Mouse (Mus musculus) kidney, embryonic 14.5 days (tissue): ENCODE measurements at regions not wholly inside any gene's neighbourhood (a gene's known extent, or its start where the extent isn't known, plus 50 kb on each side); places are given as distances from the start of the nearest gene placed in this dataset.
A peak's percentile ranks its signal among the peaks of the same experiment; 100 is the strongest.

ENCODE experiments used
- ATAC-seq: fragments of 200-750 bp; cut with Nextera tagmentation; 2 replicates; pipeline ENCODE4 v1.8.0; 2017; ENCODE audit warnings: moderate number of reproducible peaks, mild to moderate bottlenecking, moderate TSS enrichment, moderate library complexity; ENCODE audit not compliant: low FRiP score, low TSS enrichment
- H3K27ac ChIP-seq: fragments of 300-500 bp; sonication (generic); 2 replicates; pipeline ENCODE4 v1.5.1; 2014; ENCODE audit warnings: low read depth, mild to moderate bottlenecking, low read length, moderate library complexity, mixed read lengths
- H3K27me3 ChIP-seq: fragments of 300-500 bp; sonication (generic); 2 replicates; pipeline ENCODE4 v1.6.1; 2014; ENCODE audit warnings: mild to moderate bottlenecking, low read length; ENCODE audit not compliant: control insufficient read depth, insufficient read depth
- H3K36me3 ChIP-seq: fragments of 300-500 bp; sonication (generic); 2 replicates; pipeline ENCODE4 v1.6.1; 2014; ENCODE audit warnings: low read length, mixed read lengths; ENCODE audit not compliant: control insufficient read depth, insufficient read depth
- H3K4me1 ChIP-seq: fragments of 300-500 bp; sonication (generic); 2 replicates; pipeline ENCODE4 v1.6.1; 2014; ENCODE audit warnings: low read length, mixed read lengths; ENCODE audit not compliant: control insufficient read depth, insufficient read depth
- H3K4me2 ChIP-seq: fragments of 300-500 bp; sonication (generic); replicated peaks from 2 replicates; pipeline ENCODE4 v1.6.1; 2014; ENCODE audit warnings: low read depth, mild to moderate bottlenecking, low read length
- H3K4me3 ChIP-seq: fragments of 300-500 bp; sonication (generic); 2 replicates; pipeline ENCODE4 v1.5.1; 2014; ENCODE audit warnings: mild to moderate bottlenecking, low read length
- H3K9ac ChIP-seq: fragments of 300-500 bp; sonication (generic); 2 replicates; pipeline ENCODE4 v1.6.1; 2014; ENCODE audit warnings: low read depth, mild to moderate bottlenecking, low read length, moderate library complexity
- H3K9me3 ChIP-seq: fragments of 300-500 bp; sonication (generic); 2 replicates; pipeline ENCODE4 v1.6.1; 2016; ENCODE audit warnings: low read length; ENCODE audit not compliant: control insufficient read depth
- whole genome bisulfite sequencing: fragments of 180-500 bp; shearing (Covaris S2); extraction: QIAGEN DNeasy Blood & Tissue Kit; methylation state at CpG from one replicate; pipeline ENCODE4 v1.1.7; 2014; 5-methylcytosine and 5-hydroxymethylcytosine counted together

GRCm38 (mm10) chr12:110044721-110045120 lies 234.1 kb upstream of the Dio3 start:
- Histone ChIP-seq H3K4me3 (no peak overlapping the region), H3K27me3 (no peaks in the 10 kb centered on the region; the same call in 1 of the 2 replicates), H3K36me3 (no peaks in the 10 kb centered on the region), H3K4me1 (no peaks in the 10 kb centered on the region), H3K27ac (no peak overlapping the region), H3K9me3 (no peaks in the 10 kb centered on the region), H3K9ac (no peak overlapping the region), H3K4me2 (no peak overlapping the region)
- 87% methylated on average over 5 of the region's 5 CpGs for WGBS
- ATAC-seq = no peak

- H3K27me3 ChIP-seq = no peaks in the 10 kb centered on the region; the same call in 1 of the 2 replicates
- H3K4me1 ChIP-seq = no peaks in the 10 kb centered on the region
Observed at GRCm38 (mm10) chr12:110045770-110046330, 233.0 kb upstream of the Dio3 start.

GRCm38 (mm10) chr12:110046613-110047012 lies 232.3 kb upstream of the Dio3 start:
- Histone ChIP-seq H3K27ac (no peak overlapping the region), H3K4me3 (no peak overlapping the region), H3K4me1 (no peaks in the 10 kb centered on the region), H3K9ac (no peak overlapping the region), H3K27me3 (no peaks in the 10 kb centered on the region; the same call in 1 of the 2 replicates), H3K9me3 (no peaks in the 10 kb centered on the region), H3K4me2 (no peak overlapping the region), H3K36me3 (no peaks in the 10 kb centered on the region)
- ATAC-seq = no peak
- 90% methylated on average over 9 of the region's 9 CpGs for WGBS

More at GRCm38 (mm10) chr12:110045770-110046330, 233.0 kb upstream of the Dio3 start:
- H3K9ac ChIP-seq = no peak overlapping the region
- no peak overlapping the region for H3K4me2 ChIP-seq
- 77% methylated on average over 17 of the region's 17 CpGs for WGBS
- H3K27ac ChIP-seq = no peak overlapping the region
- no peak overlapping the region for H3K4me3 ChIP-seq
- ATAC-seq = no peak
- H3K36me3 ChIP-seq = no peaks in the 10 kb centered on the region
- no peaks in the 10 kb centered on the region for H3K9me3 ChIP-seq

- H3K4me1 ChIP-seq = no peaks in the 10 kb centered on the region
- WGBS = 59% methylated on average over 16 of the region's 16 CpGs
- H3K4me2 ChIP-seq = no peak overlapping the region
- H3K9ac ChIP-seq = no peak overlapping the region
- H3K4me3 ChIP-seq = no peak overlapping the region
- no peak overlapping the region for H3K27ac ChIP-seq
- H3K9me3 ChIP-seq = no peaks in the 10 kb centered on the region
- ATAC-seq = no peak
- H3K36me3 ChIP-seq = no peaks in the 10 kb centered on the region
- no peaks in the 10 kb centered on the region; the same call in 1 of the 2 replicates for H3K27me3 ChIP-seq
Observed at GRCm38 (mm10) chr12:110047466-110048250, 231.2 kb upstream of the Dio3 start.

- no peak for ATAC-seq
- Histone ChIP-seq H3K4me3 (no peak overlapping the region), H3K36me3 (no peaks in the 10 kb centered on the region), H3K4me2 (no peak overlapping the region), H3K27me3 (no peaks in the 10 kb centered on the region; the same call in 1 of the 2 replicates), H3K27ac (no peak overlapping the region), H3K9ac (no peak overlapping the region), H3K9me3 (no peaks in the 10 kb centered on the region), H3K4me1 (no peaks in the 10 kb centered on the region)
- WGBS = 76% methylated on average over 10 of the region's 10 CpGs
Observed at GRCm38 (mm10) chr12:110049154-110049736, 229.6 kb upstream of the Dio3 start.

GRCm38 (mm10) chr12:110059321-110059720 lies 219.5 kb upstream of the Dio3 start:
- no peak overlapping the region for H3K4me2 ChIP-seq
- WGBS = 83% methylated on average over 5 of the region's 5 CpGs
- H3K36me3 ChIP-seq = no peaks in the 10 kb centered on the region
- H3K9me3 ChIP-seq = no peaks in the 10 kb centered on the region
- H3K9ac ChIP-seq = no peak overlapping the region
- no peak for ATAC-seq
- H3K27me3 ChIP-seq = no peaks in the 10 kb centered on the region
- H3K4me3 ChIP-seq = no peak overlapping the region
- no peaks in the 10 kb centered on the region for H3K4me1 ChIP-seq
- no peak overlapping the region for H3K27ac ChIP-seq

- Histone ChIP-seq H3K27ac (no peak overlapping the region), H3K9me3 (no peaks in the 10 kb centered on the region), H3K4me1 (no peaks in the 10 kb centered on the region), H3K9ac (no peak overlapping the region), H3K27me3 (no peaks in the 10 kb centered on the region), H3K4me3 (no peak overlapping the region), H3K4me2 (no peak overlapping the region), H3K36me3 (no peaks in the 10 kb centered on the region)
- ATAC-seq = no peak
- WGBS = 88% methylated on average over 6 of the region's 6 CpGs
Observed at GRCm38 (mm10) chr12:110061961-110062360, 216.9 kb upstream of the Dio3 start.

GRCm38 (mm10) chr12:110063013-110063412 lies 215.9 kb upstream of the Dio3 start:
- Histone ChIP-seq H3K27me3 (no peaks in the 10 kb centered on the region), H3K27ac (no peak overlapping the region), H3K9ac (no peak overlapping the region), H3K36me3 (no peaks in the 10 kb centered on the region), H3K4me1 (no peaks in the 10 kb centered on the region), H3K4me2 (no peak overlapping the region), H3K9me3 (peaks cover under 1% of the 10 kb centered on the region), H3K4me3 (no peak overlapping the region)
- ATAC-seq = peak; percentile 66
- 22% methylated on average over 8 of the region's 8 CpGs for WGBS

- Histone ChIP-seq H3K27me3 (no peaks in the 10 kb centered on the region), H3K4me2 (no peak overlapping the region), H3K4me1 (no peaks in the 10 kb centered on the region), H3K36me3 (no peaks in the 10 kb centered on the region), H3K4me3 (no peak overlapping the region), H3K9ac (no peak overlapping the region), H3K27ac (no peak overlapping the region), H3K9me3 (peaks cover 14% of the 10 kb centered on the region)
- WGBS = 60% methylated on average over 4 of the region's 4 CpGs
- no peak for ATAC-seq
Observed at GRCm38 (mm10) chr12:110066361-110066885, 212.4 kb upstream of the Dio3 start.
